Mouse (Mus musculus): ENCODE data around the gene Dbf4. TPM values are rescaled to one million over a fixed set of nuclear protein-coding genes. Genes with fewer than 3 reads are reported as not detected.

Gene Dbf4
- polyA plus RNA-seq, 1 experiment from 2014 or later, result 13.9 TPM

DNA sequence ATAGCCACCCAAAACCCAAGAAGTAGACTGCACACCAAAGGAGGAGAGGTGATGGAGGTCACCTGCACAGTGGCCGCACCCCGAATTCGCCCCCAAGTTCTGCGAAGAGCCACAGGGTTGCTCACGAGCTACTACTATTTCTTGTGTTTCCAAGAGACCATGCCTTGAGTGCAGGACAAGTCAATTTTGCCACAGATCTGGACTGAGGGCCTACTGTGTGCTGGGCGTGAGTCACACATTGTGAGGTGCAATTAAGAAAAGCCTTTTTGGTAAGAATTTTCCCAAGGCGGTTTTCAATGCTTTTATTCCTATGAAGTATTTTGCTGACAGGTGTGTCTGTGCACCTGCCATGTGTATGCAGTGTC, 54.2 kb downstream of the Dbf4 start:
- Histone ChIP-seq H3K4me2 (replicated peaks) (peak overlapping the region; percentile 52), H3K27me3 (ENCODE audit: control insufficient read depth, insufficient read depth, low read length) (no peaks in the 10 kb centered on the region; the same call in 1 of the 2 replicates), H3K4me1 (replicated peaks; ENCODE audit: control insufficient read depth, insufficient read depth, low read length) (peaks cover 11% of the 10 kb centered on the region), H3K27ac (no peak overlapping the region), H3K36me3 (replicated peaks; ENCODE audit: control insufficient read depth, insufficient read depth) (no peaks in the 10 kb centered on the region; the same call in 1 of the 2 replicates), H3K4me3 (replicated peaks; ENCODE audit: low read length) (peak overlapping the region; percentile 80), H3K9ac (peak overlapping the region; percentile 83), H3K9me3 (ENCODE audit: control insufficient read depth, low read length) (no peaks in the 10 kb centered on the region)
- ATAC-seq (ENCODE audit: low FRiP score) (no peak), DNase-seq (ENCODE audit: low spot score) (no peak)
- 44% methylated on average over 7 of the region's 7 CpGs for WGBS

DNA sequence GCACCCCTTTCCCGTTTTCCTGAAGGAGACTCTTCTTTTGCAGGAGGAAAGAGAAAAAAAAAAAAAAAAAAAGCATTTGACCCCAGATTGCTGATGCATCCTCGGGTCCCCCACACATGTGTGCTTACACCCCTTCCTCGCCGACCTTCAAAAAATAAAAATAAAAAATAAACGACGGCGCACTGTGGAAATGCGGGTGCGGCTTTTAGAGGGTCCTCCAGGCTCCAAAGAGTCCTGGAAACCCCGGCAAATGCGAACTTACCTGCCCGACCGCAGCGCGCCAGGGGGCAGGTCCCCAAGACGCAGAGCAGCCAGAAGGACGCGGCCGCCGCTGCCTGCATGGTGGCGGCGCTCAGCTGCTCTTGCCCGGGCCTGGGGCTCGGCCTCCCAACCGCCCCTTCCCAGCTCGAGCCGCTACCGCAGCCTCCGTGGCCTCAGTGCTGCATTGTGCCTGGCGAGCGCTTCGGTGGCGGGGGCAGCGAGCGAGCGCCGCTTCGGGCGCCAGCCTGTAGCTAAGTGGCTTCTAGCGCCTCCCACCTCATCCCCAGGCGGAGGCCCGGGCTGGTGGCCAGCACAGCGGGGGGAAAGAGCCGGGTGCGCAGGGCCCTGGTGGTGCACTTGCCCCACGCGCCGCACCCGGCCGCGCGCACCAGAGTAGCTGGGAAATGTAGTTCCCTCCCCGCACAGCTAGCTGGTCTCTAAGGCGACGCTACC, 54.7 kb downstream of the Dbf4 start, which contains the start of gene Adam22:
TSS of gene Adam22 (minus strand) at position 547 of the 714 bp plus-strand sequence.
- no peaks in the 10 kb centered on the region; the same call in 1 of the 2 replicates for H3K27me3 ChIP-seq (ENCODE audit: control insufficient read depth, insufficient read depth, low read length)

DNA sequence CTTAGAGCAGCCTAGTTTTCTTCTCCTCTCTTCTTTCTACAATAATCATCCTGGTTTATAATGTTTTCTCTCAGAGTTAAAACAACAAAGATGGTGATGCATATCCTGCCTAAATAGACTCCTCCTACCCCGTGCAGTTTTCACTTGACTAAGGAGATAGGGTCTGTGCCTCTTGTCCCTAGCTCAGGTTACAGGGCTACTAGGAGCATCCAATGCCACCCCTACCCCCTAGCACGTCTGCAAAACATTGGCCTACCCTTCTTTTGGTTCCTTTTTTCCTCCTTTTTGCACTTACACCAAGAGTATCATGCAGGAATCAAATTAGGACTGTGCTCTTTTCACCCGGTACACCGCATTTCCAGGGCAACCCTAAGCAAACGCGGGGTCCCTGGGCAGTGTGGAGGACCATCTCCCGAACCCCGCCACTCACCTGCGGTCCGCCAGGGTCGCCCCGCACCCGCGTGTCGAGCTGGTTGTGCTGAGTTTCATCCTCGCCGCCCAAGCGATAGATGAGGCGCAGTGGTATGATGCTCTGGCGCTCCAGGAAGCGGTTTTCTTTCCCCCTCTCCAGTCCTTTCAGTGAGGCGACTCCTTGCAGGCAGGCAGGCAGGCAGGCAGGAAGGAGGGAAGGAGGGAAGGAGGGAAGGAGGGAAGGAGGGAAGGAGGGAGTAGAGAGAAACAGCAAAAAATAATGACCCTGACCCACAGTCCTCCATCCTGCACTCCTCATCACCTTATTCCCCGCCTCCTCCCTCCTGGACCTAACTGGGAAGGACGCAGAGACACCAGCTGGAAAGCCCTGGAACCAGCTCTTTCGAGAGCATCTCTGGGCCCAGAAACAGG, 55.5 kb downstream of the Dbf4 start:
- Histone ChIP-seq H3K27ac (peak overlapping the region; percentile 86), H3K4me1 (replicated peaks; ENCODE audit: control insufficient read depth, insufficient read depth, low read length) (peaks cover 11% of the 10 kb centered on the region), H3K9ac (peak overlapping the region; percentile 83), H3K9me3 (ENCODE audit: control insufficient read depth, low read length) (no peaks in the 10 kb centered on the region), H3K36me3 (replicated peaks; ENCODE audit: control insufficient read depth, insufficient read depth) (peaks cover under 1% of the 10 kb centered on the region; the same call in 1 of the 2 replicates), H3K4me2 (replicated peaks) (peak overlapping the region; percentile 52), H3K27me3 (ENCODE audit: control insufficient read depth, insufficient read depth, low read length) (no peaks in the 10 kb centered on the region; the same call in 1 of the 2 replicates), H3K4me3 (replicated peaks; ENCODE audit: low read length) (peak overlapping the region; percentile 80)
- ATAC-seq (ENCODE audit: low FRiP score) (peak; percentile 64), DNase-seq (ENCODE audit: low spot score) (peak; percentile 53)
- WGBS, result under 1% methylated on average over 24 of the region's 25 CpGs

More for the DNA sequence above, 54.7 kb downstream of the Dbf4 start, which contains the start of gene Adam22:
- H3K27ac ChIP-seq, result peak within 1 kb of the TSS; percentile 86
- no peaks in the 10 kb centered on the region; the same call in 1 of the 2 replicates for H3K36me3 ChIP-seq (replicated peaks; ENCODE audit: control insufficient read depth, insufficient read depth)
- DNase-seq (ENCODE audit: low spot score) (peak; percentile 81), ATAC-seq (ENCODE audit: low FRiP score) (peak; percentile 96)
- peak within 1 kb of the TSS; percentile 83 for H3K9ac ChIP-seq
- H3K4me2 ChIP-seq (replicated peaks), result peak within 1 kb of the TSS; percentile 52
- H3K9me3 ChIP-seq (ENCODE audit: control insufficient read depth, low read length), result no peaks in the 10 kb centered on the region
- peak within 1 kb of the TSS; percentile 80 for H3K4me3 ChIP-seq (replicated peaks; ENCODE audit: low read length)
- WGBS, result under 1% methylated on average over 54 of the region's 55 CpGs
- peaks cover 11% of the 10 kb centered on the region for H3K4me1 ChIP-seq (replicated peaks; ENCODE audit: control insufficient read depth, insufficient read depth, low read length)

DNA sequence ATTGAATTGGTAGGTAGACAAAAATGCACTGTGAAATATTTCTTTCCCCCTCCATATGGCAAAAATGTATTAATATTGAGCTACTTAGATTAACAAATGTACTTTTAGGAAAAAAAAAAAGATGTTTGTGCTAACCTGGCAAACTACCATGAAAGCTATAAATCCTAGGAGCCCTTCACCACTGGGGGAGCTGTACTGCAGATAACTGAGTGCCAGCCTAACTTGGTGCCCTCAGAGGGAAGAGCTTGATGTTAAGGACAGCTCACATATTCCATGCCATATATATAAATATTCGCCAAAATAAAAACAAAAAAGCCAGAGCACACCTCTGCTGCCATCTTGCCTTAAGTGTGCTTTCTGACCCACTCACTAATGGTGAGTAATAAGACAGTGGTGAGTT, 60.2 kb downstream of the Dbf4 start:
- 59% methylated on average over 1 of the region's 1 CpGs for WGBS
- no peak for ATAC-seq (ENCODE audit: low FRiP score)
- no peak overlapping the region for H3K9ac ChIP-seq

GRCm38 (mm10) chr5:8357677-8358076, 64.8 kb downstream of the Dbf4 start:
- Histone ChIP-seq H3K4me1 (replicated peaks; ENCODE audit: control insufficient read depth, insufficient read depth, low read length) (peaks cover 12% of the 10 kb centered on the region), H3K4me3 (replicated peaks; ENCODE audit: low read length) (no peak overlapping the region), H3K27me3 (ENCODE audit: control insufficient read depth, insufficient read depth, low read length) (no peaks in the 10 kb centered on the region), H3K9ac (no peak overlapping the region), H3K4me2 (replicated peaks) (no peak overlapping the region), H3K9me3 (ENCODE audit: control insufficient read depth, low read length) (0 out of 2 replicates have a peak, but pooled peaks cover 3% of the 10 kb centered on the region), H3K27ac (0 out of 2 replicates have a peak overlapping the region, but pooled peaks have one; percentile 5), H3K36me3 (replicated peaks; ENCODE audit: control insufficient read depth, insufficient read depth) (peaks cover 12% of the 10 kb centered on the region; the same call in 1 of the 2 replicates)
- no peak for DNase-seq (ENCODE audit: low spot score)
- 71% methylated on average over 8 of the region's 8 CpGs for WGBS
- no peak for ATAC-seq (ENCODE audit: low FRiP score)

More for the DNA sequence above, 60.2 kb downstream of the Dbf4 start:
- peaks cover 12% of the 10 kb centered on the region for H3K36me3 ChIP-seq (replicated peaks; ENCODE audit: control insufficient read depth, insufficient read depth)
- no peaks in the 10 kb centered on the region for H3K27me3 ChIP-seq (ENCODE audit: control insufficient read depth, insufficient read depth, low read length)
- H3K4me1 ChIP-seq (replicated peaks; ENCODE audit: control insufficient read depth, insufficient read depth, low read length), result peaks cover 17% of the 10 kb centered on the region
- no peak for DNase-seq (ENCODE audit: low spot score)
- H3K27ac ChIP-seq, result no peak overlapping the region
- H3K4me3 ChIP-seq (replicated peaks; ENCODE audit: low read length), result no peak overlapping the region
- no peaks in the 10 kb centered on the region for H3K9me3 ChIP-seq (ENCODE audit: control insufficient read depth, low read length)
- H3K4me2 ChIP-seq (replicated peaks), result no peak overlapping the region

GRCm38 (mm10) chr5:8356885-8357651, 65.4 kb downstream of the Dbf4 start:
- WGBS, result 56% methylated on average over 13 of the region's 13 CpGs
- H3K27me3 ChIP-seq (ENCODE audit: control insufficient read depth, insufficient read depth, low read length), result no peaks in the 10 kb centered on the region
- ATAC-seq (ENCODE audit: low FRiP score) (no peak; the same call in 1 of the 2 replicates), DNase-seq (ENCODE audit: low spot score) (no peak)
- peaks cover 12% of the 10 kb centered on the region; the same call in 1 of the 2 replicates for H3K36me3 ChIP-seq (replicated peaks; ENCODE audit: control insufficient read depth, insufficient read depth)
- no peak overlapping the region for H3K9ac ChIP-seq
- 0 out of 2 replicates have a peak overlapping the region, but pooled peaks have one; percentile 5 for H3K27ac ChIP-seq
- no peak overlapping the region for H3K4me3 ChIP-seq (replicated peaks; ENCODE audit: low read length)
- peaks cover 12% of the 10 kb centered on the region for H3K4me1 ChIP-seq (replicated peaks; ENCODE audit: control insufficient read depth, insufficient read depth, low read length)
- H3K4me2 ChIP-seq (replicated peaks), result no peak overlapping the region
- H3K9me3 ChIP-seq (ENCODE audit: control insufficient read depth, low read length), result 0 out of 2 replicates have a peak, but pooled peaks cover 3% of the 10 kb centered on the region

- no peak overlapping the region for H3K4me2 ChIP-seq (replicated peaks)
- no peak overlapping the region for H3K27ac ChIP-seq
- DNase-seq (ENCODE audit: low spot score) (no peak), ATAC-seq (ENCODE audit: low FRiP score) (peak; percentile 47; the same call in 1 of the 2 replicates)
- no peaks in the 10 kb centered on the region for H3K27me3 ChIP-seq (ENCODE audit: control insufficient read depth, insufficient read depth, low read length)
- WGBS, result 58% methylated on average over 2 of the region's 2 CpGs
- H3K9ac ChIP-seq, result no peak overlapping the region
- peaks cover 12% of the 10 kb centered on the region for H3K4me1 ChIP-seq (replicated peaks; ENCODE audit: control insufficient read depth, insufficient read depth, low read length)
- H3K9me3 ChIP-seq (ENCODE audit: control insufficient read depth, low read length), result 0 out of 2 replicates have a peak, but pooled peaks cover 3% of the 10 kb centered on the region
- peaks cover 5% of the 10 kb centered on the region; the same call in 1 of the 2 replicates for H3K36me3 ChIP-seq (replicated peaks; ENCODE audit: control insufficient read depth, insufficient read depth)
- no peak overlapping the region for H3K4me3 ChIP-seq (replicated peaks; ENCODE audit: low read length)
Measured at GRCm38 (mm10) chr5:8356326-8356725, 66.2 kb downstream of the Dbf4 start.

GRCm38 (mm10) chr5:8349557-8349956, 73.0 kb downstream of the Dbf4 start:
- WGBS, result 84% methylated on average over 10 of the region's 10 CpGs
- Histone ChIP-seq H3K36me3 (replicated peaks; ENCODE audit: control insufficient read depth, insufficient read depth) (no peaks in the 10 kb centered on the region), H3K27me3 (ENCODE audit: control insufficient read depth, insufficient read depth, low read length) (no peaks in the 10 kb centered on the region), H3K9me3 (ENCODE audit: control insufficient read depth, low read length) (no peaks in the 10 kb centered on the region), H3K4me1 (replicated peaks; ENCODE audit: control insufficient read depth, insufficient read depth, low read length) (no peaks in the 10 kb centered on the region), H3K27ac (no peak overlapping the region), H3K9ac (no peak overlapping the region), H3K4me3 (replicated peaks; ENCODE audit: low read length) (no peak overlapping the region), H3K4me2 (replicated peaks) (no peak overlapping the region)
- no peak for DNase-seq (ENCODE audit: low spot score)
- ATAC-seq (ENCODE audit: low FRiP score), result no peak

All from hindbrain, embryonic 14.5 days (tissue).